Mouse (Mus musculus): ENCODE measurements around the gene Rab3il1. TPM values are rescaled to one million over a fixed set of nuclear protein-coding genes. Genes with fewer than 3 reads are reported as not detected.
"Not testable (repeated sequence)": the region's sequence is repeated elsewhere in the genome, so short reads cannot be mapped to it uniquely, and the experiment has no call there.

Rab3il1 gene
- polyA plus RNA-seq, 1 experiment from 2014 or later, result 23.8 TPM

- ATAC-seq, result no peak
- H3K9me3 ChIP-seq (ENCODE audit: low read length), result no peaks in the 10 kb centered on the region
- no peak overlapping the region for H3K4me2 ChIP-seq (replicated peaks; ENCODE audit: low read depth, low read length)
- no peaks in the 10 kb centered on the region for H3K27me3 ChIP-seq (replicated peaks; ENCODE audit: insufficient read depth, low read length)
- DNase-seq (ENCODE audit: low spot score), result no peak
- 75% methylated on average over 8 of the region's 10 CpGs for WGBS
- TF ChIP-seq EP300 (IDR thresholded peaks at IDR 0.05), result no peak
- no peak for TF ChIP-seq CTCF (IDR thresholded peaks at IDR 0.05)
- H3K4me1 ChIP-seq (ENCODE audit: insufficient read depth, low read depth, low read length), result no peaks in the 10 kb centered on the region
- H3K27ac ChIP-seq (ENCODE audit: low read length), result no peak overlapping the region
- no peaks in the 10 kb centered on the region for H3K36me3 ChIP-seq (ENCODE audit: insufficient read depth, low read length)
- H3K9ac ChIP-seq (replicated peaks; ENCODE audit: low read depth), result no peak overlapping the region
- H3K4me3 ChIP-seq (ENCODE audit: low read depth, low read length), result no peak overlapping the region
These were observed 33.2 kb upstream of the Rab3il1 start for GRCm38 (mm10) chr19:9968081-9968787.

- not testable (repeated sequence) for H3K36me3 ChIP-seq (ENCODE audit: insufficient read depth, low read length); H3K27me3 ChIP-seq (replicated peaks; ENCODE audit: insufficient read depth, low read length); H3K9me3 ChIP-seq (ENCODE audit: low read length); H3K27ac ChIP-seq (ENCODE audit: low read length); H3K4me2 ChIP-seq (replicated peaks; ENCODE audit: low read depth, low read length); H3K9ac ChIP-seq (replicated peaks; ENCODE audit: low read depth); H3K4me3 ChIP-seq (ENCODE audit: low read depth, low read length)
- peak; percentile 65 for ATAC-seq
- peak; percentile 57; the same call in 1 of the 2 replicates for TF ChIP-seq EP300 (IDR thresholded peaks at IDR 0.05)
- DNase-seq (ENCODE audit: low spot score), result peak; percentile 50
- peaks cover 11% of the 10 kb centered on the region; the same call in 1 of the 2 replicates for H3K4me1 ChIP-seq (ENCODE audit: insufficient read depth, low read depth, low read length)
- WGBS, result 50% methylated on average over 1 of the region's 2 CpGs
These were observed 26.6 kb upstream of the Rab3il1 start for GRCm38 (mm10) chr19:9974853-9975252.

- H3K4me3 ChIP-seq (ENCODE audit: low read depth, low read length), result no peak overlapping the region
- H3K9me3 ChIP-seq (ENCODE audit: low read length), result no peaks in the 10 kb centered on the region
- peaks cover 14% of the 10 kb centered on the region; the same call in 1 of the 2 replicates for H3K4me1 ChIP-seq (ENCODE audit: insufficient read depth, low read depth, low read length)
- H3K36me3 ChIP-seq (ENCODE audit: insufficient read depth, low read length), result no peaks in the 10 kb centered on the region
- no peak overlapping the region for H3K4me2 ChIP-seq (replicated peaks; ENCODE audit: low read depth, low read length)
- H3K9ac ChIP-seq (replicated peaks; ENCODE audit: low read depth), result no peak overlapping the region
- no peak for TF ChIP-seq CTCF (IDR thresholded peaks at IDR 0.05)
- TF ChIP-seq EP300 (IDR thresholded peaks at IDR 0.05), result no peak
- no peaks in the 10 kb centered on the region for H3K27me3 ChIP-seq (replicated peaks; ENCODE audit: insufficient read depth, low read length)
- ATAC-seq (no peak), DNase-seq (ENCODE audit: low spot score) (no peak)
- H3K27ac ChIP-seq (ENCODE audit: low read length), result no peak overlapping the region
- 77% methylated on average over 10 of the region's 10 CpGs for WGBS
These were observed 24.4 kb upstream of the Rab3il1 start for GRCm38 (mm10) chr19:9977085-9977484.

- peak overlapping the region; percentile 68 for H3K27ac ChIP-seq (ENCODE audit: low read length)
- peak; percentile 36 for ATAC-seq
- DNase-seq (ENCODE audit: low spot score), result peak; percentile 89
- no peak overlapping the region for H3K9ac ChIP-seq (replicated peaks; ENCODE audit: low read depth)
- no peaks in the 10 kb centered on the region for H3K9me3 ChIP-seq (ENCODE audit: low read length)
- no peaks in the 10 kb centered on the region for H3K36me3 ChIP-seq (ENCODE audit: insufficient read depth, low read length)
- 16% methylated on average over 5 of the region's 5 CpGs for WGBS
- peaks cover 14% of the 10 kb centered on the region; the same call in 1 of the 2 replicates for H3K4me1 ChIP-seq (ENCODE audit: insufficient read depth, low read depth, low read length)
- no peaks in the 10 kb centered on the region for H3K27me3 ChIP-seq (replicated peaks; ENCODE audit: insufficient read depth, low read length)
- no peak overlapping the region for H3K4me3 ChIP-seq (ENCODE audit: low read depth, low read length)
- TF ChIP-seq CTCF (IDR thresholded peaks at IDR 0.05), result no peak
- TF ChIP-seq EP300 (IDR thresholded peaks at IDR 0.05), result peak; percentile 87
- H3K4me2 ChIP-seq (replicated peaks; ENCODE audit: low read depth, low read length), result no peak overlapping the region
These were observed 23.0 kb upstream of the Rab3il1 start for GRCm38 (mm10) chr19:9978431-9978951.

GRCm38 (mm10) chr19:9979156-9979555 lies 22.3 kb upstream of the Rab3il1 start:
- no peak overlapping the region for H3K9ac ChIP-seq (replicated peaks; ENCODE audit: low read depth)
- H3K27ac ChIP-seq (ENCODE audit: low read length), result peak overlapping the region; percentile 68
- no peak for DNase-seq (ENCODE audit: low spot score)
- peaks cover 2% of the 10 kb centered on the region; the same call in 1 of the 2 replicates for H3K36me3 ChIP-seq (ENCODE audit: insufficient read depth, low read length)
- no peak overlapping the region for H3K4me2 ChIP-seq (replicated peaks; ENCODE audit: low read depth, low read length)
- H3K9me3 ChIP-seq (ENCODE audit: low read length), result no peaks in the 10 kb centered on the region
- no peaks in the 10 kb centered on the region for H3K27me3 ChIP-seq (replicated peaks; ENCODE audit: insufficient read depth, low read length)
- no peak overlapping the region for H3K4me3 ChIP-seq (ENCODE audit: low read depth, low read length)
- ATAC-seq, result no peak
- 79% methylated on average over 2 of the region's 2 CpGs for WGBS
- no peak for TF ChIP-seq CTCF (IDR thresholded peaks at IDR 0.05)
- TF ChIP-seq EP300 (IDR thresholded peaks at IDR 0.05), result no peak
- peaks cover 14% of the 10 kb centered on the region; the same call in 1 of the 2 replicates for H3K4me1 ChIP-seq (ENCODE audit: insufficient read depth, low read depth, low read length)

- peaks cover 6% of the 10 kb centered on the region; the same call in 1 of the 2 replicates for H3K36me3 ChIP-seq (ENCODE audit: insufficient read depth, low read length)
- no peak within 1 kb of the TSS for H3K4me3 ChIP-seq (ENCODE audit: low read depth, low read length)
- no peak for DNase-seq (ENCODE audit: low spot score)
- TF ChIP-seq EP300 (IDR thresholded peaks at IDR 0.05), result no peak
- no peak for TF ChIP-seq CTCF (IDR thresholded peaks at IDR 0.05)
- WGBS, result 92% methylated on average over 4 of the region's 4 CpGs
- no peaks in the 10 kb centered on the region for H3K9me3 ChIP-seq (ENCODE audit: low read length)
- ATAC-seq, result no peak
- H3K4me1 ChIP-seq (ENCODE audit: insufficient read depth, low read depth, low read length), result peaks cover 14% of the 10 kb centered on the region; the same call in 1 of the 2 replicates
- peak within 1 kb of the TSS; percentile 68; the same call in 1 of the 2 replicates for H3K27ac ChIP-seq (ENCODE audit: low read length)
- no peak within 1 kb of the TSS for H3K9ac ChIP-seq (replicated peaks; ENCODE audit: low read depth)
- no peak within 1 kb of the TSS for H3K4me2 ChIP-seq (replicated peaks; ENCODE audit: low read depth, low read length)
- H3K27me3 ChIP-seq (replicated peaks; ENCODE audit: insufficient read depth, low read length), result no peaks in the 10 kb centered on the region
These were observed 21.2 kb upstream of the Rab3il1 start, which contains the start of gene Fth1 for GRCm38 (mm10) chr19:9980258-9980657. Gene Fth1 (plus strand): TSS chr19:9980598.

Data from lung, postnatal 0 days (tissue).